Mouse (Mus musculus) cerebellum, postnatal 36 days (tissue): ENCODE measurements at regions not wholly inside any gene's neighbourhood (a gene's known extent, or its start where the extent isn't known, plus 50 kb on each side); places are given as distances from the start of the nearest gene placed in this dataset.

Source experiments
- DNase-seq, 2 experiments: peaks; one replicate each; pipeline ENCODE4 v3.0.0; 2021 to 2022; ENCODE audit warnings: mixed read lengths in 2 of 2

- DNase-seq: no peak
Measured at GRCm38 (mm10) chr5:84934369-84934768, 517.2 kb upstream of the Epha5 start.

DNA sequence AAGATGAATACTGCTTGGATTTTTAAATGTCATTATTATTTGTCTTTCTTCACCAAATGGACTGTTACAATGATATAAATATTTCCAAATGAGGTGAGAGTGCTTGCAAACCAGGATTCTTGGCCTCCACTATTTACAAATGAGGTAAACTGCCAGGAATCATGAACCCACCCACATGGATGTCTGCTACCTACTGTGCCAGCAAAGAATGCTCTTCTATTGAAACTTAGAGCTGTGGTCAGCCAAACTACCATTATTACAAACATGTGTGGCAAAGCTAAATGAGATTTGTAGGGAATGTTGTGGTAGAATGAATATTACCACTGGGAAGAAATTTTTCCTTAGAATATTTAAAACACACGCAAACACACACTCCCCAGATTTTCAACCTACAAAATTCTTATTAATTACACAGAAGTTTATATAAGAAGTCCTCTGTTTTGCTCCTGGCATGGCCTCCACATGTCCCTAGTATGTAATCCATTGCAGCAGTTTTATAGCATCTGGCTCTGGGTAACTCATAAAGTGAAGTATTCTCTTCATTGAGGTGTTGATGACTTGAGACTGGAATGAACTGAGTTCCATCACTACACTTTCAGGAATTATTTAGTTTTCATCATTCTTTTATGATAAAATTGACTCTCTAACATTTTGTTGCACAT is 500.6 kb upstream of the Epha5 start:
- DNase-seq: no peak

DNA sequence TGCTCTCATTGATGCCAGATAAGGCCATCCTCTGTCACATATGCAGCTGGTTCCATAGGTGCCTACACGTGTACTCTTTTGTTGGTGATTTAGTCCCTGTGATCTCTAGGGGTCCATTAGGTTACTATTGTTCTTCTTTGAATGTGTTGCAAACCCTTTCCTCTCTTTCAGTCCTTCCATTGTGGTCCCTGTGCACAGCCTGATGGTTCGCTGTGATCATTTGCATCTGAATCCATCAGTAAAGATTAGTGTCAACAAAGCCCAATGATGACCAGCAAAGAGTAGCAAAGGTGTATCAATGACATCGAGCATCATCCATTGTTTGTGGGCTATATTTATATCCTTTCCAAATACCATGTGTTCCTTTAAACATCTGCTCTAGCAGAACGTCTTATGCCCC is 484.5 kb upstream of the Epha5 start:
- DNase-seq: no peak

DNA sequence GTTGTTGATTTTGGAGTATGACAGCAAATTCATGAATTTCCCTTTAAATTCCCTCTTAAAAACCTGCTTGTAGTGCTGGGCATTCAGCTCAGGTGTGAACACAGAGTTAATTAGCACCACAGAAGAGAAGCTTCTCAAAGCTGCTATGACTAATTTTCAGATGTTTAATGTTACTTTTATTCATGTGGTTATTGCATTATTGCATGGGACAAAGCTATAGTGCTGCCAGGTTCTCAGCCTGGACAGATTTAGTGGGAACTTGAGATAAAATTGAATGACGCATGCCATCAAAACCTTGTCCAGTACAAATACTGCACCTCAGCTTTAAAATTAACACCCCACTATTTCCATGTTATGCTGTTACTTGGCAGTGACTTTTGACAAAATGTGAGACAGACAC is 480.4 kb upstream of the Epha5 start:
- DNase-seq: no peak

GRCm38 (mm10) chr5:84853622-84854021 is 436.4 kb upstream of the Epha5 start:
- no peak for DNase-seq

GRCm38 (mm10) chr5:84849175-84849574 is 432.0 kb upstream of the Epha5 start:
- no peak for DNase-seq

- no peak for DNase-seq
Measured at GRCm38 (mm10) chr5:84848765-84849164, 431.6 kb upstream of the Epha5 start.

DNA sequence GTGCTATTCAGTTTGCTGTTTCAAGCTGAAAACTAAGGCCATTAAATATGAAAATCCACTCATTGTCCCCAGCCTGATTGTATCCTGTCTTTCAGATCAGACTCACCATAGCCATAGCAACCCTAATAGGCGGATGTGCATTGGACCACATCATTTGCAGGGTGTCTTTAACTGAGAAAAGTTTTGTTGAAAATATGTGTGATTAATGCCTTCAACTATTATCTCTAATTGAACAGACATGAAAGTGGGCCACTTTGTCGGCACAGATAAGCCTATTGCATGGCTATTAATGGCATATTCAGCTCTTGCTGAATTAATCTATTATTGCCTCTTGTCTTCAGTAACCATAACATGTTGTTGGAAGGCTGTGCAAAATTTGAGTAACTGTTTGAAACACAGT is 394.3 kb upstream of the Epha5 start:
- DNase-seq: no peak

DNA sequence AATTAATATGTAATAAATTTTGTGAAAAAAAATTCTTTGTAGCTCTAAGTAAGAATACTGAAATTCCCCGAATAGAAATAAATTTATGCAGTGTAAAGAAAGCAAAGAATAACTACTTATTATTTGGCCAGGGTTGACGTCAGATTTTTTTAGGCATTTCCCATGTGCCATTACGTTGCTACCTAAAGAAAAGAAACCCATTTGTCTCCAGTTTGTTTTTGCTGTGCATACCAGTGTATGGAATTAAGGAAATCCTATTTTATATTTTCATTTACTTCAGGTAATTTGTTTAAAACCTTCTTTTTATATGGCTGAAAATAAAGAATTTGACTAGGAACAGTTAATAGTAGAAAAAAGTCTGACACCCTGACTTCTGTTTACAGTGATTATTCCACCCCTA is 393.7 kb upstream of the Epha5 start:
- DNase-seq: no peak

DNA sequence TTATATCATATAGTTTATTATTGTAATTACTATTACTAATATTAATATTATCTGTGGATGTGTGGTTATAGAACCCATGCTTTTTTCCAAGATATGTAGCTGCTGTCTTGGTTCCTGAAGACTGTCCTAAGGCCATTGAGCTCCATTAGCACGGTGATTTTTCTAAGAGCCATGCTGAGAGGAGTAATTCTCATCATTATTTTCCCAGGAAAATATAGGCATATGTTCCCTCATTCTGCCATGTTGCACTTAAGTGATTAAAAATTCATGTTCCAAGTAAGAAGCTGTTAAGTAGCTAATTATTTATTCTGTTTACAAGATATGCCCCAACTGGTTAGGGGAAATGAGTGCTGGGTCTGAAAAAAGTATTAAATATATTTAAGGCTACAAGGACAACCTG is 345.4 kb upstream of the Epha5 start:
- no peak for DNase-seq

GRCm38 (mm10) chr5:84752053-84752452 is 334.9 kb upstream of the Epha5 start:
- peak; percentile 10 to 37 for DNase-seq

GRCm38 (mm10) chr5:84705436-84705835 is 288.3 kb upstream of the Epha5 start:
- no peak for DNase-seq

DNA sequence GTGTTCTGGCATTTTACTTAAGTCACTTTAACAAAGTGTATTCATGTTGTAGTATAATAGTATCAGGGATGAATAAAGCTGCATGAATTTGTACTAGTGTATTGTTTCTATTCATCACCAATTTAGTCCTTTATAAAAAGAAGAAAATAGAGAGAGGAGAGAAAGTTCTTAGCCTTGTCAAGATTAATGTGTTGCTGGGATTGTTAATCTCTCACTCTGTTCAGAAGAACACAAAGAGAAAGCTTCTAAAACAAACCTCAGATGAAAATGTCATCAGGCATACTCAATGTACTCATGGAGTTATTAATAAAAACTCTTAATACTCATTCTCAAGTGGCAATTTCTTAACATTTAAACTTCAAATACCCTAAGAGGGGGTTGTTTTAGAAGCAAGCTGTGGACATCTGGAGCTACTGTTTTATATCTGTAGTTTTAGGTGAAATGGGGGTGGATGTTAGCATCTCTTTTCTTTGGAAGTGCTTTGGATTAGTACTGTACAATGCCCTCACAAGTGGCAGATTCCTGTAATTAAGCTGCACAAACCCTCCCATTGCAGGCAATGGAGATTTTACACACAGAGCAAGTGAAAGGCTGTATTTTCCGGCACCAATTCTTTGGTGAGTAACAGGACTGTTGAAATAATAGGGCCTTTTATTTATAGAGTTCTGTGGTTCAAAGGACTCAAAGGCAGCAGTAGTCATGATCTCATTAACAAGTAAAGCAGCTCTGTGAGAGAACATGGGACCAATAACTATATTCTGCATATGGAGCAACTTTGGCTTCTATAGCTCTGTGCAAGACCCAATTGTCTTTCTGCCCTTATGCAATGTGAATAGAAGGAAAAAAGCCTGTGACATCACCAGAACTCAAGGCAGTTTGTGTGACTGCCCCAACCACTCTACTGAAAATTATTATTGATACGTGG is 273.4 kb upstream of the Epha5 start:
- no peak for DNase-seq

DNA sequence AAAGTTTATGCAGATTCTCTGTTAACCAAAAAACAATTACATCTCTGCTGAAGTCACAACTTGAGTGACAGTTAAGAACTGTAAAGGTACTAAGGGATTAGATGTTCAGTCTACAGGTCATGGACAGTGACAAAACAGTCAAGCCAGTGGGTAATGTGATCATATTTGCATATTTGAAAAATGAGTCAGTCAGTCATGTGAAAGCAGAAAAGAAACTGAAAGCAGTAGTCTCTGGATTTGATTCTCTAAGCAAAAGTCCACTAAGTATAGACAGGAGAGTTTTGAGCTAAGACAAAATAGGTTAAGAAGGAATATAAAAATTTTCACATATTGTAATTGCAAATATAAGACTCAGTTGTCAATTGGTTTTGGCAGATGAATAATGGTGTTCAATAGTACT is 270.4 kb upstream of the Epha5 start:
- DNase-seq: no peak

DNA sequence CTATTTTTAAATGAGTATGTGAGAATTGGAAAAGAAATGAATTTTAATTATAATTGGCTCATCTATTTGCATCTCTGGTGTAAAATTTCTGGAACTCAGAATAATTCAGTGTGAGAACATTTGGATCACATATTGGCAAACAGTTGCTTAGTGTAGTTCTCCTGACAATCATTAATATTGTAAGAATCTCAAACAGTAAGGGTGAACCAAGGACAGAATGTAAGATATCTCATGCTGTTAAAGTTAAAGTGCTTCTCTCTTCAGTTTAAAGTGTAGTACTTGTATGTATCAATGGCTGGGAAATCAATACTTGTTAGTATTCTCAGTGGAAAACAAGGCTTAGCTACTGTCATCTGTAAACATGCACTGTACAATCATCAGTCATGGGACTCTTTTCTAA is 238.0 kb upstream of the Epha5 start:
- no peak for DNase-seq

GRCm38 (mm10) chr5:84635502-84635901 is 218.3 kb upstream of the Epha5 start:
- DNase-seq: no peak

DNA sequence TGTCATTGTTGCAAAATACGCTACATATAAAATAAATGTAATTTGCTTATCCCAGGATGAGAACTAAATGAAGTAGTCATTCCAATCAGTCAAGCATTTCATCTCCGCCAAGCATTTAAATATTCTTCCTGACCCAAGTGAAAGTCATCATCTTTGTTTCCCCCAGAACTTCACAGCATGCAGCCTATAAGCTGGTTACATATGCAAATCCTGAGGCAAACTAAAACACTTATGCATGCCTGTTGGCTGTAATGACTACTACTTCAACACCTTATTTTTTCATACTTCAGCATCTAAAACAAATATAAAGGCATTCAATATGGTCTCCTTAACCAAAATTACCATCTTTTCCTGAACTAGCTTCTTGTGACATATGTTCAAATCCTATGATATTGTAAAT is 215.7 kb upstream of the Epha5 start:
- no peak for DNase-seq

DNA sequence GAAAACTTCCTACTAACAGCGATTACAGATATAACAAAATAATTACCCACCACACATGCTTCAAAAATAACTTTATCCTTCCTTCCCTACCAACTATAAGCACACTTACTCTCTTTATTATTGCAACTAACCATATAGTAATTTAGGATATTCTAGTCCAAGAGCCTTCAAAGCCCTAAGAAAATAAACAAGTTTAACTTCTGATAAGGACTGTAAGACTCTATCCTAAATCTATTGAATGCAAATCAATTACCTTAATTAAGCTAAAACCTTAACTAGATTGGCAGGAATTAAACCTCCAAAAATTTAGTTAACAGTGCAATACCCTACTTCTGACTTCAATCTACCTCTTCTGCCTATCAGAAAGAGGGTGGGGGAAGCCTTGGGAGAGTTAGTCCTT is 201.0 kb upstream of the Epha5 start:
- no peak for DNase-seq

DNA sequence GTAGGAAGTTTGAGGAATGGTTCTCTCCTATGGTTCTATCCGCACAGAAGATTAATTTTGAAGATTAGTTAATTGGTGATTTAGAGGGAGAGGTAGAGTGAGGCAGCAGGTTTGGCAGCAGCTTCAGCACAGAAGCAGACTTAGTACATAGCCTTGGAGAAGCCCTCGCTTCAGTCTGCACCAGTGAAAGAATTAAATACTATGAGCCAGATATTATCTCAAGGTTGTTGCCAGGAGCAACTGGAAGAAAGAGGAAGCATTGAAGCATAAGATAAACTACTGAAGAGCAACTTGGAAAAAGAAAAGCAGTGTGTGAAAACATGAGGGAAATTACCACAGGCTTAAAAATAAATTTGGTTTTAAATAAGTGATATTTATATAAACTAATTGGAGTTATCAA is 191.5 kb upstream of the Epha5 start:
- no peak for DNase-seq

- no peak for DNase-seq
Measured at GRCm38 (mm10) chr5:84565311-84565946, 148.2 kb upstream of the Epha5 start.

- no peak for DNase-seq
Measured at GRCm38 (mm10) chr5:84519836-84520235, 102.7 kb upstream of the Epha5 start.

GRCm38 (mm10) chr5:84510144-84510543 is 93.0 kb upstream of the Epha5 start:
- DNase-seq: no peak

GRCm38 (mm10) chr5:84480978-84481377 is 63.8 kb upstream of the Epha5 start:
- no peak for DNase-seq
